Mouse (Mus musculus) G1E (cell line): ENCODE results near the gene Ankrd39.

Experiments used
- CTCF ChIP-seq: IDR thresholded peaks from 2 replicates; pipeline ENCODE4 v1.5.1; 2012; ENCODE audit warnings: low read depth, low read length, inconsistent platforms, mixed read lengths
- TAL1 ChIP-seq: conservative IDR thresholded peaks from 2 replicates; pipeline ENCODE4 v1.6.1; 2012; ENCODE audit warnings: low read depth, low read length, inconsistent platforms, mixed read lengths

- TF ChIP-seq CTCF (no peak), TAL1 (no peak)
Measured at GRCm38 (mm10) chr1:36550075-36550863, 3.0 kb upstream of the Ankrd39 start.
